Mouse (Mus musculus): ENCODE measurements around the gene Gpsm3. TPM values are rescaled to one million over a fixed set of nuclear protein-coding genes. Genes with fewer than 3 reads are reported as not detected.
A peak's percentile ranks its signal among the peaks of the same experiment; 100 is the strongest.

The Gpsm3 gene
- polyA plus RNA-seq, 1 experiment from 2014 or later, result 18.5 TPM

DNA sequence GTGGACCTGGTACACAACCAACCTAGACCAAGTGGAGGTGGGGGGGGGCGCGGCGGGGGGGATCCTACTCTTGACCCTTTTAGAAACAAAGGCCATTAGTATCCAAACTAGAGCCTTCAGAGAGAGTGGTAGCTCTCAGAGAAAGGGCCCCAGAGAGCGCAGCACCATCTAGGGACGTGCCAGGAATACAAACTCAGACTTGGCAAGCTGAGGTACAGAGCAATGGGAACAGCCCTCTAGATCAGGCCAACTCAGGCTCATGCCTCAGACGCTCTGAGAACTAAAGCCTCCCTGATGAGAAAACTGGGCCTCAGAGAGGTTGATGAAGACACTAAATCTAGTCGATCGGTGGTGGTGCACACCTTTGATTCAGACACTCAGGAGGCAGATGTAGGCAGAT, 4.5 kb upstream of the Gpsm3 start:
- Histone ChIP-seq H3K9ac (ENCODE audit: low read length) (no peak overlapping the region), H3K9me3 (replicated peaks; ENCODE audit: control insufficient read depth, low read length) (no peaks in the 10 kb centered on the region), H3K27ac (ENCODE audit: low read length) (no peak overlapping the region), H3K36me3 (ENCODE audit: control insufficient read depth, insufficient read depth) (no peaks in the 10 kb centered on the region), H3K4me3 (ENCODE audit: low read length) (no peak overlapping the region), H3K4me2 (ENCODE audit: low read depth, low read length) (no peak overlapping the region), H3K4me1 (ENCODE audit: control insufficient read depth, insufficient read depth, low read length) (peaks cover 25% of the 10 kb centered on the region), H3K27me3 (ENCODE audit: control insufficient read depth, insufficient read depth, low read length) (no peaks in the 10 kb centered on the region)
- ATAC-seq (replicated peaks; ENCODE audit: extremely low read depth, insufficient read depth, low FRiP score), result no peak
- 81% methylated on average over 8 of the region's 8 CpGs for WGBS

DNA sequence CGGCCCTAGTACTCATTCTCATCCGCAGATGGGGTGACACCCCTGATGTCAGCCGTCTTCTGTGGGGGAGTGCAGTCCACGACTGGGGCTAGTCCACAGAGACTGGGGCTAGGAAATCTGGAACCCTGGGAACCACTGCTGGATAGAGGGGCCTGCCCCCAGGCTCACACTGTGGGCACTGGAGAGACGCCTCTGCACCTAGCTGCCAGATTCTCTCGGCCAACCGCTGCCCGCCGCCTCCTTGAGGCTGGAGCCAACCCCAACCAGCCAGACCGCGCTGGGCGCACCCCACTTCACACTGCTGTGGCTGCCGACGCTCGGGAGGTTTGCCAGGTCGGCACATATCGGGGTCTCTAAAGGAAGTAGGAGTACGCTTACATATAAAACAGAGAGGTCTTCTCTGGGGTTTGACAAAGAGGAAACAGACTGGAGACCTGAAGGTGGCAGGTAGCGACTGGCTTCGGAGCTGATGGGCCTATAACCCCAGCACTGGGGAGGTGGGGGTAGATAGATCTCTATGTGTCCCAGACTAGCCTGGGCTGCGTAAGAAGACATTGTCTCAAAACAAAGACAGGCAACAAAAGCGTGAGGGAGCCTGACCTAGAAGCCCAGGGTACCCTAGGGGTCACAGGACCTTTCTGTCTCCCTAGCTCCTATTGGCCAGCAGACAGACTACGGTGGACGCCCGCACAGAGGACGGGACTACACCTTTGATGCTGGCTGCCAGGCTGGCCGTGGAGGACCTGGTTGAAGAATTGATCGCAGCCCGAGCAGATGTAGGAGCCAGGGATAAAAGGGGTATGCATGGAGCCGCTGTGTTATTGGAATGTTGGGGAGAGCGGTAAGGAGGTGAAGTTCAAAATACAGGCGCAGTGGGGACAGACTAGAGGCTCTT, 3.5 kb upstream of the Gpsm3 start:
- peaks cover 32% of the 10 kb centered on the region for H3K4me1 ChIP-seq (ENCODE audit: control insufficient read depth, insufficient read depth, low read length)
- ATAC-seq (replicated peaks; ENCODE audit: extremely low read depth, insufficient read depth, low FRiP score), result no peak; the same call in 1 of the 2 replicates
- H3K36me3 ChIP-seq (ENCODE audit: control insufficient read depth, insufficient read depth), result no peaks in the 10 kb centered on the region
- peak overlapping the region; percentile 100 for H3K4me2 ChIP-seq (ENCODE audit: low read depth, low read length)
- H3K27me3 ChIP-seq (ENCODE audit: control insufficient read depth, insufficient read depth, low read length), result no peaks in the 10 kb centered on the region
- peak overlapping the region; percentile 86 for H3K27ac ChIP-seq (ENCODE audit: low read length)
- H3K9ac ChIP-seq (ENCODE audit: low read length), result peak overlapping the region; percentile 95
- 30% methylated on average over 32 of the region's 32 CpGs for WGBS
- H3K4me3 ChIP-seq (ENCODE audit: low read length), result peak overlapping the region; percentile 59
- H3K9me3 ChIP-seq (replicated peaks; ENCODE audit: control insufficient read depth, low read length), result no peaks in the 10 kb centered on the region

DNA sequence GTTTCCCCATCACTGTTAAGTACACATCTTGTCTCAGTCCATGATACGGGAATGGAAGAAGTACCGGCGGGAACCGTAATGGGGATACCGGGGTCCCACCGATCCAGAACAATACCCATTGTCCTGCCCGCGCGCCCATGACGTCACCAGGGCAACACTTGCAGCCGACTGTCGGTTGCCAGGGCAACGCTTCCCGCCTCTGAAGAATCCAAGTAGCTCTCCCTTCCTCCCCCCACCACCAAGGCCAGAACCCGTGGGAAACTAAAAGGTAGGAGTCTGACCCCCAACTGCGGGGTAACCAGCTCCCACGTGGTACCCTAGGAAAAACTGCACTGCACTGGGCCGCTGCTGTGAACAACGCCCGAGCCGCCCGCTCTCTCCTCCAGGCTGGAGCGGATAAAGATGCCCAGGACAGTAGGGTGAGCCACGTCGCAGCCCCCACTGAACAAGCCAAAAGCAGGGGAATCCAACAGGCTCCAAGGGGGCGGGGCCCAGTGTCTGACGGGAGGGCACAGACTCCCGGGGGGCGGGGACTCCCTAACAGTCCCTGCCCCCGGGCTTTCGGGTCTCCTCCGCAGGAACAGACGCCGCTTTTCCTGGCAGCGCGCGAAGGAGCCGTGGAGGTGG, 2.7 kb upstream of the Gpsm3 start:
- WGBS, result under 1% methylated on average over 38 of the region's 38 CpGs
- H3K9me3 ChIP-seq (replicated peaks; ENCODE audit: control insufficient read depth, low read length), result no peaks in the 10 kb centered on the region
- no peaks in the 10 kb centered on the region for H3K27me3 ChIP-seq (ENCODE audit: control insufficient read depth, insufficient read depth, low read length)
- H3K4me1 ChIP-seq (ENCODE audit: control insufficient read depth, insufficient read depth, low read length), result peaks cover 37% of the 10 kb centered on the region
- H3K27ac ChIP-seq (ENCODE audit: low read length), result peak overlapping the region; percentile 86
- peak; percentile 80 for ATAC-seq (replicated peaks; ENCODE audit: extremely low read depth, insufficient read depth, low FRiP score)
- peak overlapping the region; percentile 59 for H3K4me3 ChIP-seq (ENCODE audit: low read length)
- H3K9ac ChIP-seq (ENCODE audit: low read length), result peak overlapping the region; percentile 95
- no peaks in the 10 kb centered on the region for H3K36me3 ChIP-seq (ENCODE audit: control insufficient read depth, insufficient read depth)
- peak overlapping the region; percentile 100 for H3K4me2 ChIP-seq (ENCODE audit: low read depth, low read length)

DNA sequence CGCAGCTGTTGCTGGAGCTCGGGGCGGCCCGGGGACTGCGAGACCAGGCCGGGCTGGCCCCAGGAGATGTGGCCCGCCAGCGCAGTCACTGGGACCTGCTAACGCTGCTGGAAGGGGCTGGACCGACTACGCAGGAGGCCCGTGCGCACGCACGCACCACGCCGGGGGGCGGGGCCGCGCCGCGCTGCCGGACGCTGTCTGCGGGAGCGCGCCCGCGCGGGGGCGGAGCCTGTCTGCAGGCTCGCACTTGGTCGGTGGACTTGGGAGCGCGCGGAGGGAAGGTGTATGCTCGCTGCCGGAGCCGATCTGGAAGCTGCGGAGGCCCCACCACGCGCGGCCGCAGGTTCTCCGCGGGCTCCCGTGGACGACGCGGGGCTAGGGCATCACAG, 2.2 kb upstream of the Gpsm3 start:
- Histone ChIP-seq H3K4me3 (ENCODE audit: low read length) (peak overlapping the region; percentile 59), H3K4me2 (ENCODE audit: low read depth, low read length) (peak overlapping the region; percentile 100), H3K9me3 (replicated peaks; ENCODE audit: control insufficient read depth, low read length) (no peaks in the 10 kb centered on the region), H3K27me3 (ENCODE audit: control insufficient read depth, insufficient read depth, low read length) (no peaks in the 10 kb centered on the region), H3K4me1 (ENCODE audit: control insufficient read depth, insufficient read depth, low read length) (peaks cover 37% of the 10 kb centered on the region), H3K36me3 (ENCODE audit: control insufficient read depth, insufficient read depth) (no peaks in the 10 kb centered on the region), H3K27ac (ENCODE audit: low read length) (peak overlapping the region; percentile 86), H3K9ac (ENCODE audit: low read length) (peak overlapping the region; percentile 95)
- WGBS, result 0% methylated on average over 48 of the region's 50 CpGs
- peak; percentile 83 for ATAC-seq (replicated peaks; ENCODE audit: extremely low read depth, insufficient read depth, low FRiP score)

GRCm38 (mm10) chr17:34587814-34588213, 1.8 kb upstream of the Gpsm3 start:
- Histone ChIP-seq H3K27ac (ENCODE audit: low read length) (peak overlapping the region; percentile 86), H3K9me3 (replicated peaks; ENCODE audit: control insufficient read depth, low read length) (no peaks in the 10 kb centered on the region), H3K36me3 (ENCODE audit: control insufficient read depth, insufficient read depth) (no peaks in the 10 kb centered on the region), H3K4me2 (ENCODE audit: low read depth, low read length) (peak overlapping the region; percentile 100), H3K4me3 (ENCODE audit: low read length) (peak overlapping the region; percentile 59), H3K27me3 (ENCODE audit: control insufficient read depth, insufficient read depth, low read length) (no peaks in the 10 kb centered on the region), H3K4me1 (ENCODE audit: control insufficient read depth, insufficient read depth, low read length) (peaks cover 37% of the 10 kb centered on the region), H3K9ac (ENCODE audit: low read length) (peak overlapping the region; percentile 95)
- ATAC-seq (replicated peaks; ENCODE audit: extremely low read depth, insufficient read depth, low FRiP score), result no peak
- WGBS, result 2% methylated on average over 19 of the region's 19 CpGs

DNA sequence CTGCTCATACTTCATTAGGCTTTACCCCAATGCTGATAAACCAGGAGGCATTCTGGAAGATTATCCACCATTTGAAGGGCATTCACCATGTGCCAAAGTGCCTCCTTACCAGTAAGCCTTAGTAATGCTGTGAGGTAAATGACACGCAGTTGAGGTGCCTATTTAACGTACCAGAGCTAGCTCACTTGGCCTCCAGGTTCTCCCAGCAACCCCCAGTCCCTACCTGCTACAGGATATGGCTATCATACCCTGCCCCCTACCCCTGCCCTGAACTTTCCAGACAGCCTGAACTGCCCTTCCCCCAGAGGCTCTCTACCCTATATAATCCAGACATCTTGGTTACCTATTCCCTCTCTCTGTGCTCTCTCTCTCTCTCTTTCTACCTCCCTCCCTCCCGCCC, 839 bp upstream of the Gpsm3 start:
- no peak overlapping the region for H3K4me3 ChIP-seq (ENCODE audit: low read length)
- ATAC-seq (replicated peaks; ENCODE audit: extremely low read depth, insufficient read depth, low FRiP score), result no peak
- no peaks in the 10 kb centered on the region for H3K27me3 ChIP-seq (ENCODE audit: control insufficient read depth, insufficient read depth, low read length)
- no peak overlapping the region for H3K9ac ChIP-seq (ENCODE audit: low read length)
- WGBS, result 74% methylated on average over 3 of the region's 3 CpGs
- peaks cover 42% of the 10 kb centered on the region for H3K4me1 ChIP-seq (ENCODE audit: control insufficient read depth, insufficient read depth, low read length)
- H3K36me3 ChIP-seq (ENCODE audit: control insufficient read depth, insufficient read depth), result no peaks in the 10 kb centered on the region
- H3K4me2 ChIP-seq (ENCODE audit: low read depth, low read length), result peak overlapping the region; percentile 100
- H3K27ac ChIP-seq (ENCODE audit: low read length), result peak overlapping the region; percentile 58
- H3K9me3 ChIP-seq (replicated peaks; ENCODE audit: control insufficient read depth, low read length), result no peaks in the 10 kb centered on the region

- no peak for ATAC-seq (replicated peaks; ENCODE audit: extremely low read depth, insufficient read depth, low FRiP score)
- peak overlapping the region; percentile 100 for H3K4me2 ChIP-seq (ENCODE audit: low read depth, low read length)
- 38% methylated on average over 7 of the region's 7 CpGs for WGBS
- no peaks in the 10 kb centered on the region for H3K9me3 ChIP-seq (replicated peaks; ENCODE audit: control insufficient read depth, low read length)
- H3K4me1 ChIP-seq (ENCODE audit: control insufficient read depth, insufficient read depth, low read length), result peaks cover 47% of the 10 kb centered on the region
- peak overlapping the region; percentile 88 for H3K27ac ChIP-seq (ENCODE audit: low read length)
- no peaks in the 10 kb centered on the region for H3K27me3 ChIP-seq (ENCODE audit: control insufficient read depth, insufficient read depth, low read length)
- H3K4me3 ChIP-seq (ENCODE audit: low read length), result peak overlapping the region; percentile 87
- H3K36me3 ChIP-seq (ENCODE audit: control insufficient read depth, insufficient read depth), result no peaks in the 10 kb centered on the region
- H3K9ac ChIP-seq (ENCODE audit: low read length), result no peak overlapping the region
Observed at GRCm38 (mm10) chr17:34589206-34589605, 400 bp upstream of the Gpsm3 start.

GRCm38 (mm10) chr17:34590154-34590987, 765 bp downstream of the Gpsm3 start:
- H3K4me1 ChIP-seq (ENCODE audit: control insufficient read depth, insufficient read depth, low read length), result peaks cover 49% of the 10 kb centered on the region
- H3K27me3 ChIP-seq (ENCODE audit: control insufficient read depth, insufficient read depth, low read length), result no peaks in the 10 kb centered on the region
- WGBS, result 67% methylated on average over 15 of the region's 15 CpGs

More at GRCm38 (mm10) chr17:34590154-34590987, 765 bp downstream of the Gpsm3 start:
- Histone ChIP-seq H3K9me3 (replicated peaks; ENCODE audit: control insufficient read depth, low read length) (no peaks in the 10 kb centered on the region), H3K4me2 (ENCODE audit: low read depth, low read length) (peak overlapping the region; percentile 100), H3K9ac (ENCODE audit: low read length) (peak overlapping the region; percentile 79), H3K4me3 (ENCODE audit: low read length) (peak overlapping the region; percentile 87), H3K36me3 (ENCODE audit: control insufficient read depth, insufficient read depth) (peaks cover 6% of the 10 kb centered on the region; the same call in 1 of the 2 replicates), H3K27ac (ENCODE audit: low read length) (peak overlapping the region; percentile 88)
- ATAC-seq (replicated peaks; ENCODE audit: extremely low read depth, insufficient read depth, low FRiP score), result no peak

Data from heart, embryonic 16.5 days (tissue).